In the genomic region with DNA sequence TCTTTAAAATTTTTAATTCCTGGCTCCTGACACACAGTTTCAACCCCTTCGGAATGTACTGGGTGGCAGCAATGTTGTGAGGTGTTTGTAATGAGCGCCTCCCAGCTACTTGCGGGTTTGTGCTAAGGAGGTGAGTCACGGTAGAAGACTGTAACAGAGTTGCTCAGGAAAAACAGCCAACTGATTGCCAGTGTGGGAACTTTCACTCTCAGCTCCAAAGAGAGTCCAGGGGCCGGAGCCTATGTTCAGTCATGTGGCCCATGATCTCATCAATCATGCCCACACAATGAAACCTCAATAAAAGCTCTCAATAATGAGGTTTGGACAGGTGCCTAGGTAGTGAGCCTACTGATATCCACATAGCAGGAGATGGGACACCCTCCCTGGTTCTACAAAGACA, we compare ENCODE assay signal across 16 mouse cellular contexts.
"Had no signal": no experiment of that assay in that cellular context is flagged by ENCODE, and none has a peak within 500 bp of the region (broad histone marks: within the 10 kb centered on the region; RNA-seq: fewer than 3 reads in every experiment).

No protein-coding gene starts in this region.

- H3K4me2 ChIP-seq: kidney, embryonic 15.5 days; limb, embryonic 12.5 days; liver, embryonic 13.5 days; midbrain, embryonic 11.5 days; midbrain, embryonic 15.5 days; stomach, embryonic 15.5 days had no signal

- DNase-seq: kidney, adult 18-20 months; kidney, postnatal 14 days; liver; liver, embryonic 13.5 days; liver, postnatal 0 days; lung, postnatal 14 days; right cerebral cortex, postnatal 14 days; thymus, adult 2 months; thymus, postnatal 25 days had no signal

- H3K36me3 ChIP-seq: kidney, embryonic 15.5 days; limb, embryonic 12.5 days; liver, embryonic 13.5 days; midbrain, embryonic 15.5 days; stomach, embryonic 15.5 days had no signal

- H3K4me3 ChIP-seq: kidney, embryonic 15.5 days; left cerebral cortex, adult 2 months; limb, embryonic 12.5 days; liver, embryonic 13.5 days; megakaryocyte, embryonic 14.5 days; midbrain, embryonic 15.5 days; stomach, embryonic 15.5 days had no signal
